Mouse (Mus musculus) olfactory bulb, adult 2 months (tissue): ENCODE measurements around the gene Calml4.

Source experiments
- CTCF ChIP-seq: fragments of 200-500 bp; IDR thresholded peaks from 2 replicates; pipeline ENCODE4 v1.5.1; 2012; ENCODE audit warnings: low read depth, mild to moderate bottlenecking, low read length, moderate library complexity; ENCODE audit not compliant: insufficient read depth
- POLR2A ChIP-seq: fragments of 200-500 bp; IDR thresholded peaks from 2 replicates; pipeline ENCODE4 v1.6.1; 2012; ENCODE audit warnings: mild to moderate bottlenecking, low read depth, low read length, moderate library complexity; ENCODE audit not compliant: insufficient read depth

DNA sequence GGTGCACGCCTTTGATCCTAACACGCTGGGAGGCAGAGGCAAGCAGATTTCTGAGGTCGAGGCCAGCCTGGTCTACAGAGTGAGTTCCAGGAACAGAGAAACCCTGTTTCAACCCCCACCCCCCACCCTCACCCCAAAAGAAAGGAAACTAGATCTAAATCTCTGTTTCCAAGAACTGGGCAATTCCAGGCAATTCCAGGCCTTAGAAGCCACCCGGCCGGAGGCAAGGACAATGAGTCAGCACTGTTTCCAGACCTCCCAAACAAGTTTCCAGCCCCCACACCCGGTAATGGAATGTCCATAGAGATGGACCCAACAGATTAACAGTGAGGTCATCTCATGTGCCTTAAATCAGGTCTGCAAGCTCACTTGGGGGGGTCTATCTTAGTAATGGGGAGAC lies 28.0 kb upstream of the Calml4 start:
- TF ChIP-seq POLR2A: no peak
- no peak for TF ChIP-seq CTCF
